Mouse (Mus musculus) ES-E14 (cell line): ENCODE measurements at regions not wholly inside any gene's neighbourhood (a gene's known extent, or its start where the extent isn't known, plus 50 kb on each side); places are given as distances from the start of the nearest gene placed in this dataset.

Experiments
- HCFC1 ChIP-seq: IDR thresholded peaks from 2 replicates; pipeline ENCODE4 v1.6.1; 2012; ENCODE audit warnings: low read length, inconsistent platforms, borderline replicate concordance; ENCODE audit not compliant: insufficient read depth
- MAFK ChIP-seq: IDR thresholded peaks from 2 replicates; pipeline ENCODE4 v1.6.1; 2014; ENCODE audit warnings: mild to moderate bottlenecking, low read depth, low read length, inconsistent platforms; ENCODE audit not compliant: insufficient read depth
- ZC3H11A ChIP-seq: IDR thresholded peaks from 2 replicates; pipeline ENCODE4 v1.6.1; 2012; ENCODE audit warnings: low read depth, mild to moderate bottlenecking, inconsistent platforms, low read length, borderline replicate concordance

DNA sequence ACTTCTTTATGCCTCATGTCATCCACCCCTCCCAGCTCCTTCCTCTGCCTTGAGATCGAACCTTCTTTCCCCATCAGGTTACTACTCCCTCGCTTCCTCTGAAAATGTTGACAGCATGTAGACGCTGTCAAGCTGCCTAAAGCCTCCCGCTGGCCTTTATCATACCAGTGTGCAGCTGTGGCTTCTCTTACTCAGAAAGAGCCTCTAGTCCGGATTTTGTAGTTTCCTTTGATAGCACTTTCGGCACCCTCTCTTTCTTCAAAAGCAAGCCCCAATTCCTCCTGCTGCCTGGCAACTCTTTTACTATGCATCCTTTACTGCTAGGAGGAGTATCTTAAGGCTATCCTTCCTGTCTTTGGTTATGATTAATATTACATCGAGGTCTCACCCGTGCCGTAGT, 149.8 kb upstream of the Ppp2r3a start:
- no peak for TF ChIP-seq HCFC1
- no peak for TF ChIP-seq MAFK
- no peak for TF ChIP-seq ZC3H11A
